Mouse (Mus musculus) myocyte (in vitro differentiated cells): ENCODE data around the gene Acsm5.

Experiments
- CEBPB ChIP-seq: IDR thresholded peaks from 2 replicates; pipeline ENCODE4 v1.6.1; 2011; ENCODE audit warnings: mild to moderate bottlenecking, moderate library complexity; ENCODE audit not compliant: poor library complexity, insufficient read depth, severe bottlenecking
- E2F4 ChIP-seq: IDR thresholded peaks from one replicate; pipeline ENCODE4 v1.6.1; 2011; ENCODE audit warnings: mild to moderate bottlenecking, control low read depth, moderate library complexity; ENCODE audit not compliant: insufficient read depth
- MAX ChIP-seq: IDR thresholded peaks from one replicate; pipeline ENCODE4 v1.6.1; 2011; ENCODE audit warnings: low read depth, mild to moderate bottlenecking, control low read depth
- MYOD1 ChIP-seq, 3 experiments: IDR thresholded peaks; one replicate each; pipeline ENCODE4 v1.6.1; 2011; ENCODE audit warnings: control low read depth in 2 of 3, low read depth in 2 of 3, mild to moderate bottlenecking in 2 of 3, moderate library complexity in 1 of 3; ENCODE audit not compliant: insufficient read length in 2 of 3, control insufficient read depth in 1 of 3
- MYOG ChIP-seq, 3 experiments: IDR thresholded peaks; one replicate each; pipeline ENCODE4 v1.6.1; 2011; ENCODE audit warnings: control low read depth in 2 of 3, low read depth in 2 of 3, mild to moderate bottlenecking in 2 of 3; ENCODE audit not compliant: insufficient read length in 2 of 3, control insufficient read depth in 1 of 3, insufficient read depth in 1 of 3
- POLR2A ChIP-seq: IDR thresholded peaks from one replicate; pipeline ENCODE4 v1.6.1; 2011; ENCODE audit warnings: low read depth, mild to moderate bottlenecking, control low read depth, moderate library complexity; ENCODE audit not compliant: insufficient read length
- POLR2AphosphoS2 ChIP-seq: IDR thresholded peaks from one replicate; pipeline ENCODE4 v1.6.1; 2011; ENCODE audit warnings: low read depth, control low read depth; ENCODE audit not compliant: insufficient read length
- SRF ChIP-seq: IDR thresholded peaks from one replicate; pipeline ENCODE4 v1.6.1; 2011; ENCODE audit warnings: low read depth; ENCODE audit not compliant: control insufficient read depth, insufficient read length
- TCF12 ChIP-seq: IDR thresholded peaks from one replicate; pipeline ENCODE4 v1.6.1; 2011; ENCODE audit warnings: mild to moderate bottlenecking, control low read depth; ENCODE audit not compliant: poor library complexity, insufficient read depth, severe bottlenecking
- TCF3 ChIP-seq: IDR thresholded peaks from one replicate; pipeline ENCODE4 v1.6.1; 2011; ENCODE audit warnings: low read depth, control low read depth; ENCODE audit not compliant: insufficient read length
- USF1 ChIP-seq: IDR thresholded peaks from one replicate; pipeline ENCODE4 v1.6.1; 2011; ENCODE audit warnings: low read depth, mild to moderate bottlenecking, control low read depth, moderate library complexity

GRCm38 (mm10) chr7:119542445-119542844 lies 23.2 kb downstream of the Acsm5 start:
- TF ChIP-seq USF1 = no peak
- TF ChIP-seq E2F4 = no peak
- TF ChIP-seq POLR2AphosphoS2 = no peak
- TF ChIP-seq POLR2A = no peak
- TF ChIP-seq MAX = no peak
- no peak for TF ChIP-seq MYOD1 (IDR thresholded peaks at IDR 0.05; ENCODE audit: control insufficient read depth in 1 of 3, insufficient read length in 2 of 3, low read depth in 2 of 3)
- no peak for TF ChIP-seq MYOG (IDR thresholded peaks at IDR 0.05; ENCODE audit: control insufficient read depth in 1 of 3, insufficient read depth in 1 of 3, insufficient read length in 2 of 3, low read depth in 2 of 3)
- no peak for TF ChIP-seq SRF
- TF ChIP-seq TCF12 = no peak
- TF ChIP-seq TCF3 = no peak
- no peak for TF ChIP-seq CEBPB
